ENCODE assay signal across 8 mouse cellular contexts in genomic region chr9:50752784-50753615, GRCm38 (mm10). TPM values are rescaled to one million over a fixed set of nuclear protein-coding genes. Genes with fewer than 3 reads are reported as not detected.
A peak's percentile ranks its signal among the peaks of the same experiment; 100 is the strongest.
DNase-seq lines count a peak whose midpoint lies in the region; ATAC-seq and TF ChIP-seq lines count a peak whose summit lies in the region.

No protein-coding gene starts in this region.

- H3K36me3 ChIP-seq in forebrain, embryonic 14.5 days (ENCODE audit: control insufficient read depth, insufficient read depth, low read length), result no peaks in the 10 kb centered on the region
- H3K36me3 ChIP-seq in forebrain, embryonic 12.5 days (replicated peaks), result no peaks in the 10 kb centered on the region
- H3K36me3 ChIP-seq in stomach, embryonic 16.5 days (ENCODE audit: control insufficient read depth, insufficient read depth, low read length), result no peaks in the 10 kb centered on the region

- no peak overlapping the region for H3K4me2 ChIP-seq in forebrain, embryonic 14.5 days (ENCODE audit: low read length)
- H3K4me2 ChIP-seq in forebrain, embryonic 12.5 days, result no peak overlapping the region
- H3K4me2 ChIP-seq in stomach, embryonic 16.5 days (ENCODE audit: low read depth, low read length), result peak overlapping the region; percentile 47

- no peak overlapping the region for H3K9ac ChIP-seq in forebrain, embryonic 14.5 days (ENCODE audit: low read length)
- H3K9ac ChIP-seq in forebrain, embryonic 12.5 days, result no peak overlapping the region
- peak overlapping the region; percentile 61 for H3K9ac ChIP-seq in stomach, embryonic 16.5 days (ENCODE audit: low read length)

- no peak overlapping the region for H3K27ac ChIP-seq in forebrain, embryonic 14.5 days (ENCODE audit: low read depth, low read length)
- no peak overlapping the region for H3K27ac ChIP-seq in forebrain, embryonic 12.5 days
- H3K27ac ChIP-seq in cerebellum, adult 2 months (ENCODE audit: insufficient read depth, low read length), result peak overlapping the region; percentile 67; the same call in 1 of the 2 replicates
- H3K27ac ChIP-seq in stomach, embryonic 16.5 days (ENCODE audit: low read length), result peak overlapping the region; percentile 82

- no peaks in the 10 kb centered on the region for H3K27me3 ChIP-seq in forebrain, embryonic 14.5 days (replicated peaks; ENCODE audit: control insufficient read depth, insufficient read depth, low read length)
- peaks cover 8% of the 10 kb centered on the region; the same call in 1 of the 2 replicates for H3K27me3 ChIP-seq in forebrain, embryonic 12.5 days
- no peaks in the 10 kb centered on the region for H3K27me3 ChIP-seq in cerebellum, adult 2 months (ENCODE audit: control insufficient read depth, insufficient read depth, low read length)
- no peaks in the 10 kb centered on the region for H3K27me3 ChIP-seq in stomach, embryonic 16.5 days (ENCODE audit: control insufficient read depth, insufficient read depth, low read length)

- H3K9me3 ChIP-seq in forebrain, embryonic 14.5 days (replicated peaks; ENCODE audit: control insufficient read depth, low read length), result no peaks in the 10 kb centered on the region
- H3K9me3 ChIP-seq in forebrain, embryonic 12.5 days, result no peaks in the 10 kb centered on the region
- H3K9me3 ChIP-seq in stomach, embryonic 16.5 days (replicated peaks; ENCODE audit: control insufficient read depth, low read length), result no peaks in the 10 kb centered on the region

- TF ChIP-seq CTCF in cerebellum, adult 2 months (IDR thresholded peaks at IDR 0.05; ENCODE audit: borderline replicate concordance, insufficient read depth, low read depth, low read length), result no peak
- no peak for TF ChIP-seq CTCF in lung, adult 2 months (IDR thresholded peaks at IDR 0.05; ENCODE audit: insufficient read depth, low read length)

- no peak for ATAC-seq in forebrain, embryonic 14.5 days
- ATAC-seq in forebrain, embryonic 12.5 days (ENCODE audit: low FRiP score), result no peak
- ATAC-seq in stomach, embryonic 16.5 days (ENCODE audit: insufficient read depth, low FRiP score), result peak; percentile 80

- WGBS in forebrain, embryonic 14.5 days, result 72% methylated on average over 17 of the region's 17 CpGs
- WGBS in forebrain, embryonic 12.5 days, result 77% methylated on average over 17 of the region's 17 CpGs
- WGBS in cerebellum, adult 2 months, result 31% methylated on average over 17 of the region's 17 CpGs
- WGBS in lung, adult 2 months, result 45% methylated on average over 17 of the region's 17 CpGs
- 56% methylated on average over 17 of the region's 17 CpGs for WGBS in stomach, embryonic 16.5 days

- H3K4me1 ChIP-seq in forebrain, embryonic 14.5 days (ENCODE audit: control insufficient read depth, insufficient read depth, low read length), result no peaks in the 10 kb centered on the region; the same call in 1 of the 2 replicates
- no peaks in the 10 kb centered on the region for H3K4me1 ChIP-seq in forebrain, embryonic 12.5 days
- H3K4me1 ChIP-seq in cerebellum, adult 2 months (ENCODE audit: control insufficient read depth, insufficient read depth, low read length), result peaks cover 16% of the 10 kb centered on the region
- H3K4me1 ChIP-seq in lung, adult 2 months (ENCODE audit: control insufficient read depth, insufficient read depth, low read length), result peaks cover 3% of the 10 kb centered on the region; the same call in 1 of the 2 replicates
- H3K4me1 ChIP-seq in stomach, embryonic 16.5 days (ENCODE audit: control insufficient read depth, insufficient read depth, low read length), result peaks cover 12% of the 10 kb centered on the region

- peak; percentile 37; the same call in 1 of the 2 replicates for TF ChIP-seq POLR2A in cerebellum, adult 2 months (IDR thresholded peaks at IDR 0.05; ENCODE audit: borderline replicate concordance, insufficient read depth, low read length)
- peak; percentile 88; the same call in 1 of the 2 replicates for TF ChIP-seq POLR2A in lung, adult 2 months (IDR thresholded peaks at IDR 0.05; ENCODE audit: borderline replicate concordance, extremely low read depth, low read depth, low read length)

- no peak overlapping the region for H3K4me3 ChIP-seq in forebrain, embryonic 14.5 days (ENCODE audit: low read depth, low read length)
- H3K4me3 ChIP-seq in forebrain, embryonic 12.5 days (replicated peaks), result no peak overlapping the region
- H3K4me3 ChIP-seq in cerebellum, adult 2 months (replicated peaks; ENCODE audit: insufficient read depth, low read depth, low read length), result peak overlapping the region; percentile 56
- peak overlapping the region; percentile 84 for H3K4me3 ChIP-seq in lung, adult 2 months (replicated peaks; ENCODE audit: extremely low read depth, low read depth, low read length)
- peak overlapping the region; percentile 42 for H3K4me3 ChIP-seq in stomach, embryonic 16.5 days (replicated peaks; ENCODE audit: low read length)

- DNase-seq in forebrain, embryonic 14.5 days (ENCODE audit: low spot score), result peak; percentile 45
- DNase-seq in cerebellum, adult 2 months, result peak; percentile 73 to 82
- DNase-seq in heart, adult 9 months (ENCODE audit: low spot score in 2 of 2), result peak; percentile 94
- peak; percentile 88 for DNase-seq in kidney, postnatal 14 days
- DNase-seq in lung, adult 2 months, result peak; percentile 81
- no peak for DNase-seq in spleen, adult 18-20 months

RNA-seq across cellular contexts. Expression of gene Hspb2, which starts 0.8 kb away (rescaled TPM):
- 0.70 TPM in 1 of 2 replicates, not detected in the other for polyA plus RNA-seq in forebrain, embryonic 14.5 days (2014; fragmentation: Nextera tagmentation; extraction: Ambion mirVana)
- 0.54 TPM in 1 of 2 replicates, not detected in the other for polyA plus RNA-seq in forebrain, embryonic 12.5 days (2016; fragmentation: Nextera tagmentation; extraction: Ambion mirVana)
- polyA plus RNA-seq in cerebellum, adult 2 months (2012; rRNA removed), result 3.2 and 3.4 TPM in 2 replicates
- 65.3 and 88.6 TPM in 2 replicates for polyA plus RNA-seq in lung, adult 2 months (2012; rRNA removed)
- polyA plus RNA-seq in stomach, embryonic 16.5 days (2015; fragmentation: Nextera tagmentation; extraction: Ambion mirVana), result 9.0 and 27.1 TPM in 2 replicates

RNA-seq across cellular contexts. Expression of gene Cryab, which starts 1.9 kb away (rescaled TPM):
- 9.7 and 12.6 TPM in 2 replicates for polyA plus RNA-seq in forebrain, embryonic 14.5 days (2014; fragmentation: Nextera tagmentation; extraction: Ambion mirVana)
- 3.9 and 6.5 TPM in 2 replicates for polyA plus RNA-seq in forebrain, embryonic 12.5 days (2016; fragmentation: Nextera tagmentation; extraction: Ambion mirVana)
- 296 and 364 TPM in 2 replicates for polyA plus RNA-seq in cerebellum, adult 2 months (2012; rRNA removed)
- polyA plus RNA-seq in lung, adult 2 months (2012; rRNA removed), result 405 and 528 TPM in 2 replicates
- 104 and 143 TPM in 2 replicates for polyA plus RNA-seq in stomach, embryonic 16.5 days (2015; fragmentation: Nextera tagmentation; extraction: Ambion mirVana)

RNA-seq across cellular contexts. Expression of gene 2310030G06Rik, which starts 6.7 kb away (rescaled TPM):
- 1.0 and 1.1 TPM in 2 replicates for polyA plus RNA-seq in forebrain, embryonic 14.5 days (2014; fragmentation: Nextera tagmentation; extraction: Ambion mirVana)
- polyA plus RNA-seq in forebrain, embryonic 12.5 days (2016; fragmentation: Nextera tagmentation; extraction: Ambion mirVana), result 0.88 and 1.6 TPM in 2 replicates
- polyA plus RNA-seq in cerebellum, adult 2 months (2012; rRNA removed), result 3.0 and 3.8 TPM in 2 replicates
- 14.1 and 23.5 TPM in 2 replicates for polyA plus RNA-seq in lung, adult 2 months (2012; rRNA removed)
- polyA plus RNA-seq in stomach, embryonic 16.5 days (2015; fragmentation: Nextera tagmentation; extraction: Ambion mirVana), result 13.6 and 14.2 TPM in 2 replicates

RNA-seq across cellular contexts. Expression of gene Dixdc1, which starts 13.7 kb away (rescaled TPM):
- 21.6 and 27.1 TPM in 2 replicates for polyA plus RNA-seq in forebrain, embryonic 14.5 days (2014; fragmentation: Nextera tagmentation; extraction: Ambion mirVana)
- polyA plus RNA-seq in forebrain, embryonic 12.5 days (2016; fragmentation: Nextera tagmentation; extraction: Ambion mirVana), result 18.2 and 18.6 TPM in 2 replicates
- 81.7 and 85.7 TPM in 2 replicates for polyA plus RNA-seq in cerebellum, adult 2 months (2012; rRNA removed)
- 7.1 and 9.9 TPM in 2 replicates for polyA plus RNA-seq in lung, adult 2 months (2012; rRNA removed)
- polyA plus RNA-seq in stomach, embryonic 16.5 days (2015; fragmentation: Nextera tagmentation; extraction: Ambion mirVana), result 8.7 and 9.7 TPM in 2 replicates

RNA-seq across cellular contexts. Expression of gene Fdxacb1, which starts 15.0 kb away (rescaled TPM):
- polyA plus RNA-seq in forebrain, embryonic 14.5 days (2014; fragmentation: Nextera tagmentation; extraction: Ambion mirVana), result 10.0 and 10.1 TPM in 2 replicates
- 10.6 and 11.7 TPM in 2 replicates for polyA plus RNA-seq in forebrain, embryonic 12.5 days (2016; fragmentation: Nextera tagmentation; extraction: Ambion mirVana)
- polyA plus RNA-seq in cerebellum, adult 2 months (2012; rRNA removed), result 7.3 and 8.0 TPM in 2 replicates
- polyA plus RNA-seq in lung, adult 2 months (2012; rRNA removed), result 3.8 and 5.0 TPM in 2 replicates
- 11.1 and 11.7 TPM in 2 replicates for polyA plus RNA-seq in stomach, embryonic 16.5 days (2015; fragmentation: Nextera tagmentation; extraction: Ambion mirVana)

Comparison
In these comparisons a context has a peak if more than half of its experiments do, and no peak if none do; other contexts are left out.
1. DNase-seq: peak in forebrain, embryonic 14.5 days (single experiment), cerebellum, adult 2 months (2 of 2), heart, adult 9 months (2 of 2), kidney, postnatal 14 days (single experiment) and lung, adult 2 months (single experiment); none in spleen, adult 18-20 months (0 of 2).
2. H3K27ac ChIP-seq: peak in cerebellum, adult 2 months (single experiment) and stomach, embryonic 16.5 days (single experiment); none in forebrain, embryonic 14.5 days (single experiment) and forebrain, embryonic 12.5 days (single experiment).
3. H3K4me3 ChIP-seq: peak in cerebellum, adult 2 months (single experiment), lung, adult 2 months (single experiment) and stomach, embryonic 16.5 days (single experiment); none in forebrain, embryonic 14.5 days (single experiment) and forebrain, embryonic 12.5 days (single experiment).